Mouse (Mus musculus): ENCODE results near the gene Gm10309.

DNA sequence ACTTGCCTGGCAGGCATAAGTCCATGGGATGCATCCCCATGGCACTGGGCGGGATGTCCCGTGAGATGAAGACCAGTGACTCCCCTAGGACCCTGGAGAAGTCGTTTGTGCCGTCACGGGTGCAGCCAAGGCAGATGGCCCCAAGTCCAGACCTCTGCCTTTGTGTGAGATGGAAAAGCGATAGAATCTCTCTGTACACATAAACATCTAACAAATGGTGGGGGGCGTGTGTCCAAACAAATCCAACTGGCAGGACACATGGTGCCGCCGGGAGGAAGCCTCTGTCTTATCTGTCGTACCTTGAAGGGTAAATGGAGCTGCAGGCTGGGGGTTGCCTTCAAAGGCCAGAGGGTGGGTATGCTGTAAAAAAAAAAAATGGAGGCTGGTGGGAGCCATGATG, 46.5 kb upstream of the Gm10309 start:
- TF ChIP-seq CTCF (IDR thresholded peaks at IDR 0.05) (no peak), POLR2A (IDR thresholded peaks at IDR 0.05; ENCODE audit: insufficient read depth, low read depth, low read length) (no peak), EP300 (IDR thresholded peaks at IDR 0.05; ENCODE audit: insufficient read depth, low read depth, low read length) (no peak)
